Mouse (Mus musculus): Measurements from ENCODE around the gene Gmnn. TPM values are rescaled to one million over a fixed set of nuclear protein-coding genes. Genes with fewer than 3 reads are reported as not detected.
A peak's percentile ranks its signal among the peaks of the same experiment; 100 is the strongest.

Gmnn gene
- polyA plus RNA-seq (2016; fragmentation: Nextera tagmentation; extraction: Ambion mirVana): 66.3 and 69.1 TPM in 2 replicates

- WGBS: under 1% methylated on average over 79 of the region's 79 CpGs
- no peaks in the 10 kb centered on the region for H3K27me3 ChIP-seq (replicated peaks)
- peak within 1 kb of the TSS; percentile 86 for H3K4me3 ChIP-seq
- no peaks in the 10 kb centered on the region for H3K9me3 ChIP-seq
- H3K27ac ChIP-seq: 0 out of 2 replicates have a peak within 1 kb of the TSS, but pooled peaks have one; percentile 26
- peak within 1 kb of the TSS; percentile 64 for H3K4me2 ChIP-seq (replicated peaks)
- peak; percentile 98 for ATAC-seq (ENCODE audit: low FRiP score, low read depth)
- H3K4me1 ChIP-seq: no peaks in the 10 kb centered on the region; the same call in 1 of the 2 replicates
- H3K9ac ChIP-seq: peak within 1 kb of the TSS; percentile 69
- H3K36me3 ChIP-seq: 0 out of 2 replicates have a peak, but pooled peaks cover 2% of the 10 kb centered on the region
Observed at GRCm38 (mm10) chr13:24761403-24762227, at the start of gene Gmnn. TSS of gene Gmnn (minus strand) at chr13:24761923.

- no peak overlapping the region for H3K4me2 ChIP-seq (replicated peaks)
- no peak for ATAC-seq (ENCODE audit: low FRiP score, low read depth)
- peaks cover 42% of the 10 kb centered on the region for H3K36me3 ChIP-seq
- H3K4me1 ChIP-seq: peaks cover 17% of the 10 kb centered on the region
- H3K9ac ChIP-seq: no peak overlapping the region
- no peaks in the 10 kb centered on the region for H3K27me3 ChIP-seq (replicated peaks)
- H3K4me3 ChIP-seq: no peak overlapping the region
- H3K27ac ChIP-seq: no peak overlapping the region
- H3K9me3 ChIP-seq: no peaks in the 10 kb centered on the region
Observed at GRCm38 (mm10) chr13:24806079-24806478, 44.4 kb upstream of the Gmnn start.

GRCm38 (mm10) chr13:24803196-24803595 is 41.5 kb upstream of the Gmnn start:
- H3K4me1 ChIP-seq: peaks cover 17% of the 10 kb centered on the region
- peak overlapping the region; percentile 97 for H3K4me3 ChIP-seq
- 35% methylated on average over 2 of the region's 2 CpGs for WGBS
- peak overlapping the region; percentile 14; the same call in 1 of the 2 replicates for H3K9ac ChIP-seq
- H3K27ac ChIP-seq: no peak overlapping the region
- peaks cover 20% of the 10 kb centered on the region for H3K36me3 ChIP-seq
- no peaks in the 10 kb centered on the region for H3K9me3 ChIP-seq
- ATAC-seq (ENCODE audit: low FRiP score, low read depth): no peak
- no peaks in the 10 kb centered on the region for H3K27me3 ChIP-seq (replicated peaks)
- peak overlapping the region; percentile 79 for H3K4me2 ChIP-seq (replicated peaks)

- Histone ChIP-seq H3K36me3 (peaks cover 12% of the 10 kb centered on the region), H3K4me1 (peaks cover 17% of the 10 kb centered on the region), H3K9me3 (no peaks in the 10 kb centered on the region), H3K27me3 (replicated peaks) (no peaks in the 10 kb centered on the region), H3K27ac (0 out of 2 replicates have a peak overlapping the region, but pooled peaks have one; percentile 50), H3K4me2 (replicated peaks) (peak overlapping the region; percentile 79), H3K9ac (peak overlapping the region; percentile 95), H3K4me3 (peak overlapping the region; percentile 97)
- no peak for ATAC-seq (ENCODE audit: low FRiP score, low read depth)
- WGBS: under 1% methylated on average over 26 of the region's 26 CpGs
Observed at GRCm38 (mm10) chr13:24802131-24802691, 40.5 kb upstream of the Gmnn start.

- peak within 1 kb of the TSS; percentile 95 for H3K9ac ChIP-seq
- no peaks in the 10 kb centered on the region for H3K27me3 ChIP-seq (replicated peaks)
- H3K27ac ChIP-seq: peak within 1 kb of the TSS; percentile 97
- H3K9me3 ChIP-seq: no peaks in the 10 kb centered on the region
- peak; percentile 55 for ATAC-seq (ENCODE audit: low FRiP score, low read depth)
- WGBS: under 1% methylated on average over 70 of the region's 74 CpGs
- peak within 1 kb of the TSS; percentile 97 for H3K4me3 ChIP-seq
- peaks cover 17% of the 10 kb centered on the region for H3K4me1 ChIP-seq
- peak within 1 kb of the TSS; percentile 79 for H3K4me2 ChIP-seq (replicated peaks)
- H3K36me3 ChIP-seq: peaks cover 9% of the 10 kb centered on the region
Observed at GRCm38 (mm10) chr13:24801308-24801921, 39.7 kb upstream of the Gmnn start, which contains the start of gene BC005537. TSS of gene BC005537 (plus strand) at chr13:24801657.

GRCm38 (mm10) chr13:24800674-24801307 is 39.1 kb upstream of the Gmnn start:
- peak; percentile 97 for ATAC-seq (ENCODE audit: low FRiP score, low read depth)
- Histone ChIP-seq H3K9ac (peak overlapping the region; percentile 95), H3K27me3 (replicated peaks) (no peaks in the 10 kb centered on the region), H3K4me1 (peaks cover 17% of the 10 kb centered on the region), H3K4me2 (replicated peaks) (peak overlapping the region; percentile 79), H3K4me3 (peak overlapping the region; percentile 97), H3K9me3 (no peaks in the 10 kb centered on the region), H3K36me3 (peaks cover 8% of the 10 kb centered on the region), H3K27ac (peak overlapping the region; percentile 97)
- WGBS: under 1% methylated on average over 42 of the region's 42 CpGs

GRCm38 (mm10) chr13:24799925-24800673 is 38.4 kb upstream of the Gmnn start:
- Histone ChIP-seq H3K27ac (no peak overlapping the region), H3K9me3 (no peaks in the 10 kb centered on the region), H3K9ac (peak overlapping the region; percentile 49), H3K36me3 (peaks cover 3% of the 10 kb centered on the region; the same call in 1 of the 2 replicates), H3K27me3 (replicated peaks) (no peaks in the 10 kb centered on the region), H3K4me2 (replicated peaks) (peak overlapping the region; percentile 79), H3K4me3 (peak overlapping the region; percentile 97), H3K4me1 (peaks cover 17% of the 10 kb centered on the region)
- ATAC-seq (ENCODE audit: low FRiP score, low read depth): peak; percentile 31
- under 1% methylated on average over 31 of the region's 31 CpGs for WGBS

- no peak overlapping the region for H3K27ac ChIP-seq
- ATAC-seq (ENCODE audit: low FRiP score, low read depth): no peak
- H3K9ac ChIP-seq: no peak overlapping the region
- H3K27me3 ChIP-seq (replicated peaks): no peaks in the 10 kb centered on the region
- peak overlapping the region; percentile 79 for H3K4me2 ChIP-seq (replicated peaks)
- peaks cover 14% of the 10 kb centered on the region for H3K4me1 ChIP-seq
- peak overlapping the region; percentile 97; the same call in 1 of the 2 replicates for H3K4me3 ChIP-seq
- H3K36me3 ChIP-seq: no peaks in the 10 kb centered on the region
- H3K9me3 ChIP-seq: no peaks in the 10 kb centered on the region
- 74% methylated on average over 5 of the region's 5 CpGs for WGBS
Observed at GRCm38 (mm10) chr13:24799378-24799777, 37.7 kb upstream of the Gmnn start.

GRCm38 (mm10) chr13:24798686-24799085 is 37.0 kb upstream of the Gmnn start:
- Histone ChIP-seq H3K4me2 (replicated peaks) (no peak overlapping the region), H3K27me3 (replicated peaks) (no peaks in the 10 kb centered on the region), H3K4me1 (peaks cover 9% of the 10 kb centered on the region), H3K4me3 (no peak overlapping the region), H3K36me3 (no peaks in the 10 kb centered on the region), H3K9ac (no peak overlapping the region), H3K9me3 (no peaks in the 10 kb centered on the region), H3K27ac (no peak overlapping the region)
- 97% methylated on average over 4 of the region's 4 CpGs for WGBS
- no peak for ATAC-seq (ENCODE audit: low FRiP score, low read depth)

GRCm38 (mm10) chr13:24792411-24793045 is 30.8 kb upstream of the Gmnn start:
- H3K9ac ChIP-seq: no peak overlapping the region
- H3K27ac ChIP-seq: no peak overlapping the region
- H3K36me3 ChIP-seq: no peaks in the 10 kb centered on the region
- no peak overlapping the region for H3K4me2 ChIP-seq (replicated peaks)
- H3K9me3 ChIP-seq: no peaks in the 10 kb centered on the region
- H3K27me3 ChIP-seq (replicated peaks): no peaks in the 10 kb centered on the region
- H3K4me1 ChIP-seq: no peaks in the 10 kb centered on the region
- WGBS: 92% methylated on average over 9 of the region's 9 CpGs
- no peak for ATAC-seq (ENCODE audit: low FRiP score, low read depth)
- H3K4me3 ChIP-seq: no peak overlapping the region

GRCm38 (mm10) chr13:24791349-24791748 is 29.6 kb upstream of the Gmnn start:
- no peak overlapping the region for H3K27ac ChIP-seq
- ATAC-seq (ENCODE audit: low FRiP score, low read depth): no peak
- 86% methylated on average over 2 of the region's 2 CpGs for WGBS
- H3K4me1 ChIP-seq: no peaks in the 10 kb centered on the region
- H3K27me3 ChIP-seq (replicated peaks): no peaks in the 10 kb centered on the region
- no peak overlapping the region for H3K9ac ChIP-seq
- H3K36me3 ChIP-seq: no peaks in the 10 kb centered on the region
- H3K4me2 ChIP-seq (replicated peaks): no peak overlapping the region
- no peaks in the 10 kb centered on the region for H3K9me3 ChIP-seq
- H3K4me3 ChIP-seq: no peak overlapping the region
